Mouse (Mus musculus) stomach, embryonic 14.5 days (tissue): ENCODE data around the gene Dnm1. TPM values are rescaled to one million over a fixed set of nuclear protein-coding genes. Genes with fewer than 3 reads are reported as not detected.

Source experiments
- ATAC-seq: fragments of 200-750 bp; cut with Nextera tagmentation; 2 replicates; pipeline ENCODE4 v1.8.0; 2017; ENCODE audit warnings: low read depth, moderate TSS enrichment; ENCODE audit not compliant: insufficient number of reproducible peaks, insufficient read depth, low FRiP score
- H3K27ac ChIP-seq: fragments of 300-500 bp; sonication (generic); 2 replicates; pipeline ENCODE4 v1.5.1; 2014; ENCODE audit warnings: mild to moderate bottlenecking, low read length, moderate library complexity, mixed read lengths
- H3K27me3 ChIP-seq: fragments of 300-500 bp; sonication (generic); 2 replicates; pipeline ENCODE4 v1.6.1; 2014; ENCODE audit warnings: low read length, control low read depth, mixed read lengths; ENCODE audit not compliant: control insufficient read depth, insufficient read depth
- H3K36me3 ChIP-seq: fragments of 300-500 bp; sonication (generic); 2 replicates; pipeline ENCODE4 v1.6.1; 2014; ENCODE audit warnings: mild to moderate bottlenecking, control low read depth, low read length, moderate library complexity, mixed read lengths; ENCODE audit not compliant: control insufficient read depth, insufficient read depth
- H3K4me1 ChIP-seq: fragments of 300-500 bp; sonication (generic); 2 replicates; pipeline ENCODE4 v1.6.1; 2014; ENCODE audit warnings: low read length, control low read depth, mixed read lengths; ENCODE audit not compliant: control insufficient read depth, insufficient read depth
- H3K4me2 ChIP-seq: fragments of 300-500 bp; sonication (generic); replicated peaks from 2 replicates; pipeline ENCODE4 v1.6.1; 2014; ENCODE audit warnings: low read depth, low read length, control low read depth
- H3K4me3 ChIP-seq: fragments of 300-500 bp; sonication (generic); 2 replicates; pipeline ENCODE4 v1.5.1; 2014; ENCODE audit warnings: low read depth, low read length, control low read depth
- H3K9ac ChIP-seq: fragments of 300-500 bp; sonication (generic); replicated peaks from 2 replicates; pipeline ENCODE4 v1.6.1; 2014; ENCODE audit warnings: low read depth, mild to moderate bottlenecking, control low read depth, low read length, moderate library complexity, mixed read lengths
- H3K9me3 ChIP-seq: fragments of 300-500 bp; sonication (generic); 2 replicates; pipeline ENCODE4 v1.6.1; 2016; ENCODE audit warnings: low read depth, low read length, control low read depth; ENCODE audit not compliant: control insufficient read depth
- WGBS: fragments of 180-500 bp; shearing (Covaris S2); extraction: QIAGEN DNeasy Blood & Tissue Kit; methylation state at CpG from one replicate; pipeline ENCODE4 v1.1.7; 2014; 5-methylcytosine and 5-hydroxymethylcytosine counted together
- polyA plus RNA-seq: library from polyadenylated mRNA; unstranded; fragments of >200 nt; fragmentation: Nextera tagmentation; extraction: Ambion mirVana; gene quantifications from 2 replicates; pipeline ENCODE4 v1.2.1, GENCODE M21; 2014

Dnm1 gene
- polyA plus RNA-seq, 1 experiment from 2014 or later: 22.6 TPM

- Histone ChIP-seq H3K4me2 (no peak overlapping the region), H3K9me3 (no peaks in the 10 kb centered on the region), H3K27ac (no peak overlapping the region), H3K4me1 (peaks cover 10% of the 10 kb centered on the region; the same call in 1 of the 2 replicates), H3K9ac (no peak overlapping the region), H3K36me3 (no peaks in the 10 kb centered on the region; the same call in 1 of the 2 replicates), H3K27me3 (no peaks in the 10 kb centered on the region), H3K4me3 (no peak overlapping the region)
- no peak for ATAC-seq
- 83% methylated on average over 11 of the region's 11 CpGs for WGBS
Measured at GRCm38 (mm10) chr2:32348311-32348710, 4.8 kb downstream of the Dnm1 start.

- Histone ChIP-seq H3K9ac (no peak overlapping the region), H3K9me3 (no peaks in the 10 kb centered on the region), H3K4me3 (no peak overlapping the region), H3K4me2 (no peak overlapping the region), H3K27ac (no peak overlapping the region), H3K4me1 (peaks cover 10% of the 10 kb centered on the region; the same call in 1 of the 2 replicates), H3K27me3 (no peaks in the 10 kb centered on the region), H3K36me3 (no peaks in the 10 kb centered on the region; the same call in 1 of the 2 replicates)
- 77% methylated on average over 6 of the region's 6 CpGs for WGBS
- no peak for ATAC-seq
Measured at GRCm38 (mm10) chr2:32347019-32347418, 6.1 kb downstream of the Dnm1 start.

GRCm38 (mm10) chr2:32344598-32345321 lies 8.4 kb downstream of the Dnm1 start:
- 74% methylated on average over 14 of the region's 14 CpGs for WGBS
- Histone ChIP-seq H3K4me2 (no peak overlapping the region), H3K27ac (no peak overlapping the region), H3K4me1 (0 out of 2 replicates have a peak, but pooled peaks cover 3% of the 10 kb centered on the region), H3K9me3 (no peaks in the 10 kb centered on the region), H3K36me3 (no peaks in the 10 kb centered on the region; the same call in 1 of the 2 replicates), H3K27me3 (no peaks in the 10 kb centered on the region), H3K9ac (no peak overlapping the region), H3K4me3 (no peak overlapping the region)
- no peak for ATAC-seq

GRCm38 (mm10) chr2:32344056-32344455 lies 9.1 kb downstream of the Dnm1 start:
- H3K9me3 ChIP-seq: no peaks in the 10 kb centered on the region
- H3K27me3 ChIP-seq: no peaks in the 10 kb centered on the region
- 77% methylated on average over 10 of the region's 10 CpGs for WGBS
- ATAC-seq: no peak
- H3K36me3 ChIP-seq: no peaks in the 10 kb centered on the region; the same call in 1 of the 2 replicates
- no peak overlapping the region for H3K4me3 ChIP-seq
- H3K4me2 ChIP-seq: no peak overlapping the region
- H3K9ac ChIP-seq: no peak overlapping the region
- 0 out of 2 replicates have a peak, but pooled peaks cover 3% of the 10 kb centered on the region for H3K4me1 ChIP-seq
- no peak overlapping the region for H3K27ac ChIP-seq

- no peaks in the 10 kb centered on the region for H3K27me3 ChIP-seq
- H3K4me1 ChIP-seq: 0 out of 2 replicates have a peak, but pooled peaks cover 3% of the 10 kb centered on the region
- ATAC-seq: no peak
- no peak overlapping the region for H3K4me2 ChIP-seq
- no peak overlapping the region for H3K4me3 ChIP-seq
- H3K9ac ChIP-seq: no peak overlapping the region
- 92% methylated on average over 2 of the region's 2 CpGs for WGBS
- no peak overlapping the region for H3K27ac ChIP-seq
- H3K36me3 ChIP-seq: no peaks in the 10 kb centered on the region; the same call in 1 of the 2 replicates
- H3K9me3 ChIP-seq: no peaks in the 10 kb centered on the region
Measured at GRCm38 (mm10) chr2:32343351-32343671, 9.8 kb downstream of the Dnm1 start.

- H3K9me3 ChIP-seq: no peaks in the 10 kb centered on the region
- no peak overlapping the region for H3K4me3 ChIP-seq
- peaks cover 2% of the 10 kb centered on the region; the same call in 1 of the 2 replicates for H3K36me3 ChIP-seq
- no peaks in the 10 kb centered on the region for H3K27me3 ChIP-seq
- no peak overlapping the region for H3K4me2 ChIP-seq
- 69% methylated on average over 6 of the region's 6 CpGs for WGBS
- H3K4me1 ChIP-seq: 0 out of 2 replicates have a peak, but pooled peaks cover 3% of the 10 kb centered on the region
- no peak overlapping the region for H3K27ac ChIP-seq
- H3K9ac ChIP-seq: no peak overlapping the region
- peak; percentile 39; the same call in 1 of the 2 replicates for ATAC-seq
Measured at GRCm38 (mm10) chr2:32342539-32343350, 10.4 kb downstream of the Dnm1 start.

- H3K4me1 ChIP-seq: 0 out of 2 replicates have a peak, but pooled peaks cover 3% of the 10 kb centered on the region
- no peak overlapping the region for H3K9ac ChIP-seq
- H3K27ac ChIP-seq: no peak overlapping the region
- H3K4me3 ChIP-seq: no peak overlapping the region
- ATAC-seq: no peak
- no peaks in the 10 kb centered on the region for H3K9me3 ChIP-seq
- H3K36me3 ChIP-seq: peaks cover 5% of the 10 kb centered on the region; the same call in 1 of the 2 replicates
- 82% methylated on average over 4 of the region's 4 CpGs for WGBS
- no peak overlapping the region for H3K4me2 ChIP-seq
- no peaks in the 10 kb centered on the region for H3K27me3 ChIP-seq
Measured at GRCm38 (mm10) chr2:32342039-32342438, 11.1 kb downstream of the Dnm1 start.

- Histone ChIP-seq H3K27me3 (no peaks in the 10 kb centered on the region), H3K27ac (no peak overlapping the region), H3K4me1 (0 out of 2 replicates have a peak, but pooled peaks cover 3% of the 10 kb centered on the region), H3K9me3 (no peaks in the 10 kb centered on the region), H3K36me3 (peaks cover 5% of the 10 kb centered on the region; the same call in 1 of the 2 replicates), H3K4me2 (no peak overlapping the region), H3K4me3 (no peak overlapping the region), H3K9ac (no peak overlapping the region)
- 84% methylated on average over 4 of the region's 4 CpGs for WGBS
- ATAC-seq: no peak
Measured at GRCm38 (mm10) chr2:32341634-32341939, 11.6 kb downstream of the Dnm1 start.
